Mouse (Mus musculus) CH12.LX (cell line): ENCODE measurements around the gene Sall2. TPM values are rescaled to one million over a fixed set of nuclear protein-coding genes. Genes with fewer than 3 reads are reported as not detected.
A peak's percentile ranks its signal among the peaks of the same experiment; 100 is the strongest.

Experiments
- DNase-seq: peaks from one replicate; pipeline ENCODE4 v3.0.0-alpha.2; 2013; ENCODE audit errors: extremely low read depth
- H3K27ac ChIP-seq: 2 replicates; pipeline ENCODE4 v1.5.1; 2012; ENCODE audit warnings: low read depth, mild to moderate bottlenecking, control low read depth, moderate library complexity; ENCODE audit not compliant: insufficient read depth
- H3K27me3 ChIP-seq: replicated peaks from 2 replicates; pipeline ENCODE3; 2012; ENCODE audit warnings: inconsistent platforms
- H3K36me3 ChIP-seq, 2 experiments: replicated peaks in 1 of 2; 2 replicates each; pipeline versions ENCODE3 to v1.6.1; 2012; ENCODE audit warnings: inconsistent platforms in 1 of 2, low read length in 1 of 2, mild to moderate bottlenecking in 1 of 2, mixed read lengths in 1 of 2, moderate library complexity in 1 of 2; ENCODE audit not compliant: control insufficient read depth in 1 of 2, insufficient read depth in 1 of 2
- H3K4me1 ChIP-seq, 2 experiments: 2 replicates each; pipeline ENCODE4 v1.6.1; 2012; ENCODE audit warnings: inconsistent platforms in 1 of 2, moderate library complexity in 1 of 2; ENCODE audit not compliant: insufficient read depth in 2 of 2, control insufficient read depth in 1 of 2
- H3K4me2 ChIP-seq: 2 replicates; pipeline ENCODE4 v1.6.1; 2012; ENCODE audit warnings: low read depth, mild to moderate bottlenecking, control low read depth; ENCODE audit not compliant: poor library complexity, insufficient read depth, severe bottlenecking
- H3K4me3 ChIP-seq, 3 experiments: fragments of 150-350 bp in 1 of 3; sonication (generic) in 1 of 3; replicated peaks in 1 of 3; 2 replicates each; pipeline versions ENCODE3 to v1.5.1; 2011 to 2012; ENCODE audit warnings: low read depth in 2 of 3, low read length in 2 of 3, mild to moderate bottlenecking in 2 of 3, moderate library complexity in 2 of 3, control low read depth in 1 of 3, improper control_type of control experiment in 1 of 3, inconsistent platforms in 1 of 3, mixed read lengths in 1 of 3; ENCODE audit not compliant: poor library complexity in 1 of 3
- H3K79me2 ChIP-seq: replicated peaks from 2 replicates; pipeline ENCODE4 v1.6.1; 2012; ENCODE audit warnings: mild to moderate bottlenecking, moderate library complexity; ENCODE audit not compliant: control insufficient read depth, poor library complexity, insufficient read depth, severe bottlenecking; ENCODE audit errors: extremely low read depth
- H3K9ac ChIP-seq: 2 replicates; pipeline ENCODE4 v1.6.1; 2012; ENCODE audit warnings: low read depth, mild to moderate bottlenecking, control low read depth, moderate library complexity; ENCODE audit not compliant: insufficient read depth
- H3K9me3 ChIP-seq: replicated peaks from 2 replicates; pipeline ENCODE3; 2012; ENCODE audit warnings: low read length, inconsistent platforms, mixed read lengths
- CHD1 ChIP-seq: IDR thresholded peaks from 2 replicates; pipeline ENCODE4 v1.6.1; 2012; ENCODE audit warnings: low read depth, low read length, improper control_type of control experiment, inconsistent platforms
- CTCF ChIP-seq, 2 experiments: IDR thresholded peaks in 1 of 2; conservative IDR thresholded peaks in 1 of 2; 2 replicates each; pipeline ENCODE4 v1.5.1; 2011 to 2012; ENCODE audit warnings: low read depth in 2 of 2, low read length in 2 of 2, improper control_type of control experiment in 1 of 2, inconsistent platforms in 1 of 2, mild to moderate bottlenecking in 1 of 2, moderate library complexity in 1 of 2
- E2F4 ChIP-seq: IDR thresholded peaks from 2 replicates; pipeline ENCODE4 v1.6.1; 2011; ENCODE audit warnings: low read depth, low read length, improper control_type of control experiment; ENCODE audit not compliant: insufficient replicate concordance
- ETS1 ChIP-seq: conservative IDR thresholded peaks from 2 replicates; pipeline ENCODE4 v1.6.1; 2012; ENCODE audit warnings: low read depth, mild to moderate bottlenecking, inconsistent platforms, low read length, improper control_type of control experiment, moderate library complexity
- HCFC1 ChIP-seq: IDR thresholded peaks from 2 replicates; pipeline ENCODE4 v1.6.1; 2012; ENCODE audit warnings: low read depth, mild to moderate bottlenecking, inconsistent platforms, low read length, improper control_type of control experiment
- IRF4 ChIP-seq: IDR thresholded peaks from 2 replicates; pipeline ENCODE4 v1.6.1; 2014; ENCODE audit warnings: low read depth, mild to moderate bottlenecking, inconsistent platforms, low read length, improper control_type of control experiment
- KAT2A ChIP-seq: IDR thresholded peaks from 2 replicates; pipeline ENCODE4 v1.6.1; 2012; ENCODE audit warnings: low read length, improper control_type of control experiment, inconsistent platforms; ENCODE audit not compliant: insufficient replicate concordance
- MAX ChIP-seq: IDR thresholded peaks from 2 replicates; pipeline ENCODE4 v1.6.1; 2011; ENCODE audit warnings: low read length, improper control_type of control experiment
- MAZ ChIP-seq: IDR thresholded peaks from 2 replicates; pipeline ENCODE4 v1.6.1; 2012; ENCODE audit warnings: low read depth, mild to moderate bottlenecking, inconsistent platforms, low read length, improper control_type of control experiment, moderate library complexity
- MEF2A ChIP-seq: IDR thresholded peaks from 2 replicates; pipeline ENCODE4 v1.6.1; 2014; ENCODE audit warnings: low read depth, mild to moderate bottlenecking, inconsistent platforms, low read length, improper control_type of control experiment, borderline replicate concordance
- MXI1 ChIP-seq: IDR thresholded peaks from 2 replicates; pipeline ENCODE4 v1.6.1; 2011; ENCODE audit warnings: mild to moderate bottlenecking, low read depth, low read length, improper control_type of control experiment
- MYC ChIP-seq: IDR thresholded peaks from 2 replicates; pipeline ENCODE4 v1.6.1; 2011; ENCODE audit warnings: low read depth, mild to moderate bottlenecking, improper control_type of control experiment, low read length
- NELFE ChIP-seq: IDR thresholded peaks from 2 replicates; pipeline ENCODE4 v1.6.1; 2011; ENCODE audit warnings: low read depth, low read length, improper control_type of control experiment
- POLR2A ChIP-seq: IDR thresholded peaks from 2 replicates; pipeline ENCODE4 v1.6.1; 2011; ENCODE audit warnings: low read depth, mild to moderate bottlenecking, improper control_type of control experiment, low read length
- POLR2AphosphoS2 ChIP-seq: IDR thresholded peaks from 2 replicates; pipeline ENCODE4 v1.6.1; 2011; ENCODE audit warnings: low read depth, low read length, improper control_type of control experiment
- RAD21 ChIP-seq: IDR thresholded peaks from 2 replicates; pipeline ENCODE4 v1.6.1; 2011; ENCODE audit warnings: low read depth, mild to moderate bottlenecking, low read length, improper control_type of control experiment, moderate library complexity
- RCOR1 ChIP-seq: conservative IDR thresholded peaks from 2 replicates; pipeline ENCODE4 v1.6.1; 2012; ENCODE audit warnings: low read depth, mild to moderate bottlenecking, inconsistent platforms, low read length, improper control_type of control experiment
- SIN3A ChIP-seq: IDR thresholded peaks from 2 replicates; pipeline ENCODE4 v1.6.1; 2012; ENCODE audit warnings: low read length, improper control_type of control experiment, inconsistent platforms
- SMC3 ChIP-seq: IDR thresholded peaks from 2 replicates; pipeline ENCODE4 v1.6.1; 2011; ENCODE audit warnings: low read depth, low read length, improper control_type of control experiment
- UBTF ChIP-seq: IDR thresholded peaks from 2 replicates; pipeline ENCODE4 v1.6.1; 2012; ENCODE audit warnings: low read depth, mild to moderate bottlenecking, inconsistent platforms, low read length, improper control_type of control experiment, moderate library complexity
- USF1 ChIP-seq: IDR thresholded peaks from 2 replicates; pipeline ENCODE4 v1.6.1; 2014; ENCODE audit warnings: low read depth, mild to moderate bottlenecking, inconsistent platforms, low read length, improper control_type of control experiment
- USF2 ChIP-seq: conservative IDR thresholded peaks from 2 replicates; pipeline ENCODE4 v1.6.1; 2011; ENCODE audit warnings: low read depth, low read length, improper control_type of control experiment
- ZC3H11A ChIP-seq: IDR thresholded peaks from 2 replicates; pipeline ENCODE4 v1.6.1; 2012; ENCODE audit warnings: low read depth, mild to moderate bottlenecking, inconsistent platforms, low read length, improper control_type of control experiment
- ZMIZ1 ChIP-seq: IDR thresholded peaks from 2 replicates; pipeline ENCODE4 v1.6.1; 2012; ENCODE audit warnings: low read depth, mild to moderate bottlenecking, inconsistent platforms, low read length, improper control_type of control experiment
- dilution Hi-C: fragments of 300-500 bp; cut with MboI; formaldehyde crosslinking; loops from 2 replicates; pipeline ENCODE4 v1.14.3; 2020; ENCODE audit warnings: low sequenced_read_pairs; ENCODE audit not compliant: extremely low pct_unique_long_range_greater_than_20kb, extremely low pct_ligation_motif_present
- in situ Hi-C: fragments of 300-500 bp; cut with MboI; formaldehyde crosslinking; loops from 3 replicates; pipeline ENCODE4 v1.14.3; 2019; ENCODE audit warnings: low sequenced_read_pairs, low pct_ligation_motif_present, low pct_unique_long_range_greater_than_20kb, mixed read lengths
- polyA plus RNA-seq: library from polyadenylated mRNA; unstranded; fragments of >175 nt; gene quantifications from 2 replicates; pipeline ENCODE4 v1.2.1, GENCODE M21; 2012; ENCODE audit warnings: low read depth; ENCODE audit not compliant: insufficient read length
- total RNA-seq, 2 experiments: library from RNA; depleted of rRNA; stranded (reverse); fragments of 300-350 nt in 1 of 2; fragments of >200 nt in 1 of 2; gene quantifications; 2 replicates each; pipeline ENCODE4 v1.2.3; 2012 to 2014

Sall2 gene
- total and polyA plus RNA-seq, 3 experiments: 0.16 to 1.5 (median 0.40) TPM

GRCm38 (mm10) chr14:52356308-52356707 is 27.7 kb upstream of the Sall2 start, which contains the start of gene Olfr1513:
TSS of gene Olfr1513 (minus strand) at chr14:52356408.
- H3K27ac ChIP-seq: no peak within 1 kb of the TSS
- in situ Hi-C loops: no loop called here
- TF ChIP-seq MAX (no peak), POLR2A (no peak), USF2 (no peak), RCOR1 (no peak), RAD21 (no peak), USF1 (no peak)

GRCm38 (mm10) chr14:52339512-52339852 is 10.9 kb upstream of the Sall2 start:
- H3K27me3 ChIP-seq: peaks cover 6% of the 10 kb centered on the region
- H3K36me3 ChIP-seq: no peaks in the 10 kb centered on the region
- no peak overlapping the region for H3K27ac ChIP-seq
- dilution Hi-C loops: no loop called here
- H3K79me2 ChIP-seq: no peaks in the 10 kb centered on the region
- no peak for DNase-seq
- H3K4me2 ChIP-seq: no peak overlapping the region
- in situ Hi-C loops: loop anchor here (5.0 to 25.0 kb wide), 4 partner anchors 42 to 427 kb away; partner anchors contain the start of genes Ndrg2, Rnase13, Supt16 and Tppp2
- TF ChIP-seq SIN3A (no peak), ZMIZ1 (no peak), POLR2A (no peak), MYC (no peak)
- H3K9ac ChIP-seq: no peak overlapping the region
- H3K4me1 ChIP-seq: peaks cover 5 to 14% of the 10 kb centered on the region in 2 experiments
- H3K9me3 ChIP-seq: peaks cover 2% of the 10 kb centered on the region
- H3K4me3 ChIP-seq: no peak overlapping the region

More at GRCm38 (mm10) chr14:52356308-52356707, 27.7 kb upstream of the Sall2 start, which contains the start of gene Olfr1513:
- H3K79me2 ChIP-seq: no peaks in the 10 kb centered on the region
- H3K9me3 ChIP-seq: no peaks in the 10 kb centered on the region
- no peak within 1 kb of the TSS for H3K4me2 ChIP-seq
- no peak within 1 kb of the TSS for H3K4me3 ChIP-seq
- no peaks in the 10 kb centered on the region for H3K4me1 ChIP-seq
- DNase-seq: no peak
- no peaks in the 10 kb centered on the region for H3K36me3 ChIP-seq
- dilution Hi-C loops: no loop called here
- no peak within 1 kb of the TSS for H3K9ac ChIP-seq
- no peaks in the 10 kb centered on the region for H3K27me3 ChIP-seq

- peak overlapping the region; percentile 42 for H3K4me2 ChIP-seq
- H3K27ac ChIP-seq: no peak overlapping the region
- H3K9ac ChIP-seq: no peak overlapping the region
- peak; percentile 79 for DNase-seq
- H3K4me3 ChIP-seq: no peak overlapping the region
- H3K27me3 ChIP-seq: peaks cover 6% of the 10 kb centered on the region
- dilution Hi-C loops (no loop called here), in situ Hi-C loops (loop anchor here (5.0 to 25.0 kb wide), 4 partner anchors 42 to 427 kb away; partner anchors contain the start of genes Ndrg2, Rnase13, Supt16 and Tppp2)
- no peaks in the 10 kb centered on the region for H3K36me3 ChIP-seq
- peaks cover 5 to 14% of the 10 kb centered on the region in 2 experiments for H3K4me1 ChIP-seq
- no peaks in the 10 kb centered on the region for H3K79me2 ChIP-seq
- H3K9me3 ChIP-seq: no peaks in the 10 kb centered on the region
- TF ChIP-seq RCOR1: no peak
- TF ChIP-seq MAZ: peak; percentile 63; the same call in 1 of the 2 replicates
- TF ChIP-seq SIN3A: 0 out of 2 replicates have a peak, but pooled peaks have one; percentile 35
- TF ChIP-seq IRF4: 0 out of 2 replicates have a peak, but pooled peaks have one; percentile 17
- TF ChIP-seq UBTF: no peak
- TF ChIP-seq POLR2AphosphoS2: no peak
- no peak for TF ChIP-seq HCFC1
- TF ChIP-seq ETS1: no peak
- TF ChIP-seq NELFE: 0 out of 2 replicates have a peak, but pooled peaks have one; percentile 44
- TF ChIP-seq MXI1: 0 out of 2 replicates have a peak, but pooled peaks have one; percentile 12
- peak; percentile 67 for TF ChIP-seq ZC3H11A
- TF ChIP-seq CHD1: no peak
- no peak for TF ChIP-seq ZMIZ1
- peak; percentile 92 for TF ChIP-seq SMC3
- no peak for TF ChIP-seq USF1
- peak; percentile 43; the same call in 1 of the 2 replicates for TF ChIP-seq E2F4
- TF ChIP-seq KAT2A: no peak
- no peak for TF ChIP-seq MEF2A
- peak; percentile 79 to 95 for TF ChIP-seq CTCF (conservative IDR thresholded peaks at IDR 0.05 in 1 of 2, IDR thresholded peaks at IDR 0.05 in 1 of 2; ENCODE audit: low read depth in 2 of 2, low read length in 2 of 2)
Observed at GRCm38 (mm10) chr14:52338751-52339511, 10.4 kb upstream of the Sall2 start.
